Mouse (Mus musculus) regulatory T cell (primary cell): Measurements from ENCODE around the gene Fam3a.

Experiments
- in situ Hi-C: fragments of 300-600 bp; cut with MboI, MseI; formaldehyde crosslinking; loops from one replicate; pipeline ENCODE4 v1.15.1; 2025; ENCODE audit warnings: high pct_unique_total_duplicates

Fam3a gene

GRCm38 (mm10) chrX:74392535-74393443 is at the start of gene Fam3a, which contains the start of gene Ikbkg:
TSS of gene Fam3a (minus strand) at chrX:74393272.
TSS of gene Ikbkg (plus strand) at chrX:74393290.
- in situ Hi-C loops: loop anchor here (5.0 kb wide), 1 partner anchor 35 kb away; no protein-coding TSS in a partner anchor

- in situ Hi-C loops: no loop called here
These were observed 36.3 kb upstream of the Fam3a start for GRCm38 (mm10) chrX:74429290-74429821.

GRCm38 (mm10) chrX:74428826-74429276 is 35.8 kb upstream of the Fam3a start, which contains the start of gene G6pdx:
TSS of gene G6pdx (minus strand) at chrX:74429194.
- in situ Hi-C loops: no loop called here

- in situ Hi-C loops: no loop called here
These were observed 35.2 kb upstream of the Fam3a start for GRCm38 (mm10) chrX:74428146-74428825.

GRCm38 (mm10) chrX:74427116-74427515 is 34.0 kb upstream of the Fam3a start:
- in situ Hi-C loops: no loop called here

- in situ Hi-C loops: no loop called here
These were observed 33.2 kb upstream of the Fam3a start for GRCm38 (mm10) chrX:74426256-74426655.

- in situ Hi-C loops: no loop called here
These were observed 32.1 kb upstream of the Fam3a start for GRCm38 (mm10) chrX:74425195-74425594.

- in situ Hi-C loops: no loop called here
These were observed 31.4 kb upstream of the Fam3a start for GRCm38 (mm10) chrX:74424443-74424842.

- in situ Hi-C loops: loop anchor here (5.0 to 10.0 kb wide), 3 partner anchors 59 to 291 kb away; partner anchors contain the start of genes Emd and Lage3
These were observed 20.3 kb upstream of the Fam3a start for GRCm38 (mm10) chrX:74413377-74413776.

- in situ Hi-C loops: no loop called here
These were observed 15.3 kb upstream of the Fam3a start for GRCm38 (mm10) chrX:74408340-74408739.

GRCm38 (mm10) chrX:74400136-74400535 is 7.1 kb upstream of the Fam3a start:
- in situ Hi-C loops: no loop called here

GRCm38 (mm10) chrX:74388153-74388552 is 4.9 kb downstream of the Fam3a start:
- in situ Hi-C loops: no loop called here

- in situ Hi-C loops: no loop called here
These were observed 8.6 kb downstream of the Fam3a start for GRCm38 (mm10) chrX:74384451-74384850.

GRCm38 (mm10) chrX:74372888-74373549 is 20.1 kb downstream of the Fam3a start, which contains the start of the genes Ubl4a and Slc10a3:
TSS of gene Ubl4a (minus strand) at chrX:74373218.
TSS of gene Slc10a3 (minus strand) at chrX:74373349.
- in situ Hi-C loops: no loop called here

- in situ Hi-C loops: no loop called here
These were observed 24.7 kb downstream of the Fam3a start for GRCm38 (mm10) chrX:74368209-74368909.

GRCm38 (mm10) chrX:74367512-74367911 is 25.6 kb downstream of the Fam3a start:
- in situ Hi-C loops: no loop called here

- in situ Hi-C loops: loop anchor here (5.0 to 10.0 kb wide), 2 partner anchors 33 to 56 kb away; partner anchors contain the start of genes Fam3a and Ikbkg
These were observed 33.9 kb downstream of the Fam3a start for GRCm38 (mm10) chrX:74359171-74359570.

- in situ Hi-C loops: loop anchor here (5.0 to 10.0 kb wide), 2 partner anchors 35 to 58 kb away; partner anchors contain the start of genes Fam3a and Ikbkg
These were observed 36.0 kb downstream of the Fam3a start for GRCm38 (mm10) chrX:74357069-74357468.

GRCm38 (mm10) chrX:74353467-74353770 is 39.7 kb downstream of the Fam3a start, which contains the start of gene Lage3:
TSS of gene Lage3 (minus strand) at chrX:74353618.
- in situ Hi-C loops: loop anchor here (10.0 kb wide), 1 partner anchor 61 kb away; no protein-coding TSS in a partner anchor
